Mouse (Mus musculus) naive thymus-derived CD4-positive, alpha-beta T cell, adult 2 months (primary cell): ENCODE measurements at regions not wholly inside any gene's neighbourhood (a gene's known extent, or its start where the extent isn't known, plus 50 kb on each side); places are given as distances from the start of the nearest gene placed in this dataset.
"Not testable (repeated sequence)": the region's sequence is repeated elsewhere in the genome, so short reads cannot be mapped to it uniquely, and the experiment has no call there.

Source experiments
- DNase-seq: peaks from one replicate; pipeline ENCODE4 v3.0.0-alpha.2; 2011; ENCODE audit warnings: low read depth

- DNase-seq = no peak
These were observed 165.0 kb upstream of the Pkdcc start for GRCm38 (mm10) chr17:83049972-83050535.

GRCm38 (mm10) chr17:83050591-83051197, 164.4 kb upstream of the Pkdcc start:
- DNase-seq = no peak

- no peak for DNase-seq
These were observed 162.4 kb upstream of the Pkdcc start for GRCm38 (mm10) chr17:83052613-83053140.

- DNase-seq = no peak
These were observed 157.3 kb upstream of the Pkdcc start for GRCm38 (mm10) chr17:83057832-83058231.

GRCm38 (mm10) chr17:83061843-83062242, 153.2 kb upstream of the Pkdcc start:
- no peak for DNase-seq

- DNase-seq = no peak
These were observed 151.2 kb upstream of the Pkdcc start for GRCm38 (mm10) chr17:83063848-83064247.

GRCm38 (mm10) chr17:83064376-83064775, 150.7 kb upstream of the Pkdcc start:
- DNase-seq = not testable (repeated sequence)

GRCm38 (mm10) chr17:83069246-83069645, 145.8 kb upstream of the Pkdcc start:
- no peak for DNase-seq

GRCm38 (mm10) chr17:83071746-83072145, 143.3 kb upstream of the Pkdcc start:
- no peak for DNase-seq

- no peak for DNase-seq
These were observed 142.9 kb upstream of the Pkdcc start for GRCm38 (mm10) chr17:83072175-83072574.

- DNase-seq = no peak
These were observed 140.2 kb upstream of the Pkdcc start for GRCm38 (mm10) chr17:83074893-83075292.

- no peak for DNase-seq
These were observed 137.1 kb upstream of the Pkdcc start for GRCm38 (mm10) chr17:83077737-83078600.

GRCm38 (mm10) chr17:83078601-83079360, 136.3 kb upstream of the Pkdcc start:
- DNase-seq = no peak

GRCm38 (mm10) chr17:83079361-83079685, 135.8 kb upstream of the Pkdcc start:
- no peak for DNase-seq

- no peak for DNase-seq
These were observed 133.4 kb upstream of the Pkdcc start for GRCm38 (mm10) chr17:83081729-83082128.

- no peak for DNase-seq
These were observed 131.6 kb upstream of the Pkdcc start for GRCm38 (mm10) chr17:83083521-83083920.

- DNase-seq = no peak
These were observed 129.2 kb upstream of the Pkdcc start for GRCm38 (mm10) chr17:83085792-83086475.

- no peak for DNase-seq
These were observed 128.4 kb upstream of the Pkdcc start for GRCm38 (mm10) chr17:83086703-83087102.

- no peak for DNase-seq
These were observed 126.6 kb upstream of the Pkdcc start for GRCm38 (mm10) chr17:83088471-83088870.

GRCm38 (mm10) chr17:83089856-83090692, 125.0 kb upstream of the Pkdcc start:
- DNase-seq = no peak

GRCm38 (mm10) chr17:83093862-83094261, 121.2 kb upstream of the Pkdcc start:
- no peak for DNase-seq
